Mouse (Mus musculus) layer of hippocampus, adult 2 months (tissue): ENCODE measurements around the gene Msantd3. TPM values are rescaled to one million over a fixed set of nuclear protein-coding genes. Genes with fewer than 3 reads are reported as not detected.

Experiments used
- DNase-seq, 2 experiments: peaks; one replicate each; pipeline ENCODE4 v3.0.0; 2022; ENCODE audit warnings: low spot score in 2 of 2
- H3K27ac ChIP-seq: fragments of 200-600 bp; 2 replicates; pipeline ENCODE4 v1.8.1; 2022
- H3K4me3 ChIP-seq: fragments of 200-600 bp; 2 replicates; pipeline ENCODE4 v1.8.1; 2022; ENCODE audit warnings: mild to moderate bottlenecking
- CTCF ChIP-seq: fragments of 200-600 bp; conservative IDR thresholded peaks from 2 replicates; pipeline ENCODE4 v1.8.1; 2022; ENCODE audit warnings: antibody characterized with exemption, mild to moderate bottlenecking, moderate library complexity
- long read RNA-seq, 2 experiments: library from polyadenylated mRNA; stranded (forward); transcript quantifications; one replicate each; pipeline ENCODE4 v2.0.0; 2021; ENCODE audit warnings: borderline mapping rate in 2 of 2
- total RNA-seq, 2 experiments: library from RNA; stranded (reverse); gene quantifications; 2 replicates each; pipeline ENCODE4 v1.2.3; 2021

Msantd3 gene
- total RNA-seq = 10 to 100 TPM; 20.0 to 22.9 TPM
- long read RNA-seq, experiment 1, transcript Msantd3-203 (3 exons, 1,597 nt) = major isoform, 9 of 12 reads
- long read RNA-seq, experiment 1, partial matches to known transcripts = 0 of 12 reads
- long read RNA-seq, experiment 1, other reads (novel, unspliced or antisense) = 1 of 12 reads
- long read RNA-seq, experiment 2, transcript Msantd3-202 (3 exons, 1,378 nt) = minor isoform, 5 of 22 reads
- long read RNA-seq, experiment 2, transcript Msantd3-203 (3 exons, 1,597 nt) = major isoform, 11 of 22 reads
- long read RNA-seq, experiment 2, partial matches to known transcripts = 1 of 22 reads
- long read RNA-seq, experiment 2, other reads (novel, unspliced or antisense) = 5 of 22 reads

DNA sequence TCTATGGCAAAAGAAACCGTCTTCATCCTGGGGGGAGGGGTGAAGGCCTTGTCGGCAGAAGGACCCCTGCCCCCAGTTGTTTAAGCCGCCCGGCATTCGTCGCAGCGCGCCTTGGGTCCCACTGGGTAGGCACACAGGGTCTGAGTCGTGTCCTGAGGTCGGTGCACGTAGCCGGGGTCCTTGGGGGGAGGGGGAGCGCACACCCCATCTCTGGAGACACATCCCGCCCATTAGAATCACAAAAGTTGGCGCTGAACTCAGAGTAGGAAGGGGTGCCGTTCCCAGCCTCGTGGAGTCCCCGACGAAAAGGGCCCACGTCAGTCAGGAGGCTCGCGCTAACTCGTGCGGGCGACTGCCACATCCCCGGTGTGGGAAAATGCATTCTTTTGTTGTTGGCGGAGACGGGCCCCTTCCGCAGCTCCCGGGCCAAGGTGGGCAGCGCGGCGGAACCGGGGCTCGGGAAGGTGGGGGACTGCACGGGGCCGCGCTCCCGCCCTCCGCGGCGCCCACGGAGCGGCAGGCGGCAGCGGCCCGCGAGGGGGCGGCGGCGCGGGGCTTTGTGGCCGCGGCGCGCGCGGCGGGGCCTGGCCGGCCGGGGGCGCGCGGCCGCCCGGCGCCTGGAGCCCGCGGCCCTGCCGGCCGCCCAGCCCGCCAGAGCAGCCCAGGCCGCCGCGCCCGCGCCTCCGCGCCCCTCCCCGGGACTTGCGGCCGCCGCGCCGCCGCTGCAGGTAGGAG lies at the start of gene Msantd3:
Gene Msantd3, plus strand, starts transcription at position 95 of the 735 bp plus-strand sequence.
- DNase-seq = peak in 1 of 2 experiments; percentile 44
- TF ChIP-seq CTCF = no peak
- Histone ChIP-seq H3K4me3 (peak within 1 kb of the TSS; percentile 75), H3K27ac (peak within 1 kb of the TSS; percentile 95)

DNA sequence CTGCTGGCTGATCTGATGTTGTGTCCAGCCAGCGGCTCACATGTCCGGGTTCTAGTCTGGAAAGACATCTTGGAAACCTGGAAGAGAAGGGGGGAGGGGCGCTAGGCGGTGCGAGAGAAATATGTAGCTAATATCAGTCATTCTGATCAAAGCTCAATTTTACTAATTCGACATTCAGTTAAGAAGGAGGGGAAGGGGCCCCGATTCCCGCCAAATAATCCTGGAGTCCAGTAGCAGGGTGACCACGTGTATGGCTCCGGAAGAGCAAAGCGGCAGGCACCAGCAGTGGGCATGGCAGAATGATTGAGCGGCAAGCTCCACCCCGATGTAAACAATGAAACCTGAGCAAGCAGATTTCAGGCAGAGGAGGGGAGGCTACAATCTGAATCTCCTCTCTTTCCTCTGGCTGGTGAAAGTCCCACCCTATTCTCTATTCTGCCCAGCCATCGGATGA lies 48.4 kb upstream of the Msantd3 start:
- no peak for TF ChIP-seq CTCF
- DNase-seq = no peak
- Histone ChIP-seq H3K4me3 (peak overlapping the region; percentile 26; the same call in 1 of the 2 replicates), H3K27ac (no peak overlapping the region)

DNA sequence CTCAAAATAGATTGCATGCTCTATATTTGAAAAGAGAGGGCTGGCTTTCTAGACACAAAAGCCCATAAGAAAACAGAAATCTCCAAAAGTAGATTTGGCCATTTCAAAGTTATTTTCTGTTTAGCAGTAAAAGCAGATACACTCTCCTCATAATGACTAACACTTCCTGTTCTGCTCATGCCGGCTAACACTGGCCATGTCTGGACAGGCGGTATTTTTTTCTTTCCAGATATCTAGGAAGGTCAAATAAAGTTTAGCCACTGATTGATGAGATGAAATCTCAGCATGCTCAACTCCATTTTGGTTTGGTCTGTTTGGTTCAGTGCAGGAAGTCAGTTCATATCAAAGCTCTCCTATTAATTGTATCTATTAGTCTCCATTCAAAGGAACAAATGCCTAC lies 47.2 kb upstream of the Msantd3 start:
- no peak for TF ChIP-seq CTCF
- Histone ChIP-seq H3K4me3 (no peak overlapping the region), H3K27ac (no peak overlapping the region)
- DNase-seq = no peak

DNA sequence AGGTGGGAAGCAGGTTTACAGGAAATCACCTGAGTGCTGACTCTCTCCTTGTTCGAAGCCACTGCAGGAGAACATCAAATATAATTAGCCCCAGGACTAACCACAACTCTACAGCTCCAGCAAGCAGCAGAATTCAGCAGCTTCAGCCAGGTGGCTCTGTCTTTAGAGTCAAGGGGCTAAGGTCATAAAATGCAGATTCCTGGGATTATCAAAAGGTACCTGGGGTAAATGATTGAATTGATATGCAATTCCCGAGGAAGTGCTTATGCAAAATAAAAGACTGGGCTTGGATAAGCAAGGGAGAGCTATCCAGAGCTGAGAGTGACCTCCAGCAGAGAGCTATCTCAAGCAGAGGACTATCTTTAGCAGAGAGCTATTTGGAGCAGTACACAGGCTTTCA lies 28.9 kb upstream of the Msantd3 start:
- no peak for TF ChIP-seq CTCF
- H3K4me3 ChIP-seq = no peak overlapping the region
- H3K27ac ChIP-seq = no peak overlapping the region
- DNase-seq = no peak

DNA sequence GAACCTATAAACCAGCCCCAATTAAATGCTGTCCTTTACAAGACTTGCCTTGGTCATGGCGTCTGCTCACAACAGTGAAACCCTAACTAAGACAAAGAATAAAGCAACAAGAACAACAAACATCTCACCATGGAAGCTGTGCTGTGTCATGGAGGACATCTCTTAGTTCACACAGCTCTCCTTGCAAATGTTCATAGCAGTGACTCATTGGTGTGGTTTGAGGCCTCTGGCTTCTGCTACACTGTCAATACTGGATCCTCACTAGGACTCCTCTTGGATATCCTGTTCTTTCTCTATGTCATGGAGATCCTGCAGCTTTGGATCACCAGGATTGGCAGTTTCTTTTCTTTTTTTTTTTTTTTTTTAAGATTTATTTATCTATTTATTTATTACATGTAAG lies 10.2 kb upstream of the Msantd3 start:
- no peak for DNase-seq
- Histone ChIP-seq H3K4me3 (no peak overlapping the region), H3K27ac (no peak overlapping the region)
- TF ChIP-seq CTCF = no peak

GRCm38 (mm10) chr4:48531804-48532601 lies 7.7 kb upstream of the Msantd3 start:
- DNase-seq = no peak
- Histone ChIP-seq H3K27ac (no peak overlapping the region), H3K4me3 (no peak overlapping the region)
- TF ChIP-seq CTCF = peak; percentile 13; the same call in 1 of the 2 replicates

DNA sequence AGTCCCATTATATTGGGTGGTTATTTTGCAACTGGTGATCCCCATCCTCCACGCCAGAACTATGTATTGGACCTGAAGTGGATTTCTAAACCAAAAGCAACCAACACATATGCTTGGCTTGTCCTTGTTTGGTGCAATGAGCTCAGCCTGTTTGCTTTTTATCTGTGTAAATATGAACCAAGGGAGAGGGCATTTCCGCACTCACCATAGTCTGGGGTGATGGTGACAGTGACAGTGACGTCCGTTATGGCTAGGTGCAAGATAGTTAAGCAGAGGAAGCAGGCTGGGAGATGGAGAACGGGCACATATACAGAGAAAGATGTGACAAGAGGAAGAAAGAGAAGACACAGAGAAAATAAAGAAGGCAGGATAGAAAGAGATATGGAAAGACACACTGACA lies 3.5 kb upstream of the Msantd3 start:
- no peak for DNase-seq
- no peak for TF ChIP-seq CTCF
- Histone ChIP-seq H3K27ac (no peak overlapping the region), H3K4me3 (no peak overlapping the region)

DNA sequence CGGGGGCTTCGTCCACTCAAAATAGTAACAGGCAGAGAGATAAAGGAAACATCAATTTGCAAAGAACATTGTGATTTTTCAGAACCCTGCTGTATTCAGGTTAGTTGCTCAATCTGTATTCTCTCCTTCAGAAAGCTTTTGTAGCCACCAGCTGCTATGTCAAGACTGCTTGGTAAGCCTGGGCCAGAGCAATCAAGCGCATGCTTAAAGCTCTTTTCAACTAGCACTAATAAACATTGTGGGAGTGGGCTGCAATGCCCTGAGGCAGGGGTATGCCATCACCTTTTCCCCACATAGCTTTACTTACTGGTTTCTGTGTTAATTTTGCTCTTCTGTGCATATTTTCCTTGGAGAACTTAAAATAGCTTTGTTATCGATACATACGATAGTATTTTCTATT lies 2.7 kb upstream of the Msantd3 start:
- no peak for DNase-seq
- Histone ChIP-seq H3K27ac (no peak overlapping the region), H3K4me3 (no peak overlapping the region)
- TF ChIP-seq CTCF = no peak

GRCm38 (mm10) chr4:48538581-48538980 lies 1.2 kb upstream of the Msantd3 start:
- DNase-seq = no peak
- TF ChIP-seq CTCF = no peak
- no peak overlapping the region for H3K4me3 ChIP-seq
- no peak overlapping the region for H3K27ac ChIP-seq

DNA sequence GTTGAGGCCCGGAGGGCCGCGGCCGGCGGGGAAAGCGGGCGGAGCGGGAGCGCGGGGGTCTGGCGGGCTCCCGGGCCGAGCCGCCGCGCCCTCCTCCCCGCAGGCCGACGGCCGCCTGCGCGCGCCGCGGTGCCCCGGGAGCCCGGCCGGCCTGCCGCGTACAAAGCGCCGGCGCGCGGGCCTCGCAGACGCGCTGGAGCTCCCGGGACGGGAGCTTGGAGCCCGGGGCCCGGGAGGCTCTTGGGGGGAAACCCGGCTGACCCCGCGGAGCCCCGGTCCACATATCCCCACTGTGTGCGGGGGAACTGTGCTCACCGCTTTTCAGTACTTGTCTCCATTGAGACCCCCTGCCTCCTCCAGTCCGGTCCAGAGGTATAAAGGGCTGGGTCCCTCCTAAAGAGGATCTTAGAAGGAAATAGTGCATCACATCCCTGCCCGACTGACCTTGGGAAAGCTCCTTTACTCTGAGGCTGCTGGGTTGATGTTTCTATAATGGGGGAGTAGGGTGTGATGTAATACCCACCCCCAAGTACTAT lies 909 bp downstream of the Msantd3 start:
- Histone ChIP-seq H3K4me3 (peak overlapping the region; percentile 71), H3K27ac (peak overlapping the region; percentile 95)
- peak in 1 of 2 experiments; percentile 25 for DNase-seq
- no peak for TF ChIP-seq CTCF

GRCm38 (mm10) chr4:48541526-48542250 lies 2.0 kb downstream of the Msantd3 start:
- H3K27ac ChIP-seq = peak overlapping the region; percentile 95; the same call in 1 of the 2 replicates
- H3K4me3 ChIP-seq = peak overlapping the region; percentile 71
- TF ChIP-seq CTCF = no peak

GRCm38 (mm10) chr4:48542351-48542750 lies 2.6 kb downstream of the Msantd3 start:
- no peak for TF ChIP-seq CTCF
- no peak overlapping the region for H3K4me3 ChIP-seq
- no peak for DNase-seq
- peak overlapping the region; percentile 1; the same call in 1 of the 2 replicates for H3K27ac ChIP-seq

More at GRCm38 (mm10) chr4:48541526-48542250, 2.0 kb downstream of the Msantd3 start:
- no peak for DNase-seq
